Mouse (Mus musculus) testis, adult 2 months (tissue): ENCODE results near the gene Tpp1.

Experiments
- CTCF ChIP-seq: fragments of 200-500 bp; IDR thresholded peaks from 2 replicates; pipeline ENCODE4 v1.5.1; 2012; ENCODE audit warnings: low read depth, mild to moderate bottlenecking, inconsistent platforms, low read length, moderate library complexity; ENCODE audit not compliant: control insufficient read depth, insufficient read depth, insufficient replicate concordance
- POLR2A ChIP-seq: fragments of 200-500 bp; IDR thresholded peaks from 2 replicates; pipeline ENCODE4 v1.6.1; 2012; ENCODE audit warnings: low read depth, mild to moderate bottlenecking, inconsistent platforms, low read length, moderate library complexity; ENCODE audit not compliant: control insufficient read depth

GRCm38 (mm10) chr7:105740851-105741250, 11.2 kb downstream of the Tpp1 start:
- no peak for TF ChIP-seq CTCF
- no peak for TF ChIP-seq POLR2A
